Mouse (Mus musculus) embryo, embryonic 11.5 days (tissue): ENCODE measurements around the gene Ehf.

Experiments used
- DNase-seq: peaks from one replicate; pipeline ENCODE4 v3.0.0-alpha.2; 2012; ENCODE audit warnings: low read depth, low spot score

Gene Ehf

GRCm38 (mm10) chr2:103214861-103215260, 88.2 kb downstream of the Ehf start:
- DNase-seq = no peak

GRCm38 (mm10) chr2:103213547-103213946, 89.5 kb downstream of the Ehf start:
- no peak for DNase-seq
